Mouse (Mus musculus): ENCODE data around the gene Gm20388. TPM values are rescaled to one million over a fixed set of nuclear protein-coding genes. Genes with fewer than 3 reads are reported as not detected.

The Gm20388 gene
- polyA plus RNA-seq, 1 experiment, result 23.9 TPM

GRCm38 (mm10) chr8:123155177-123155576 is 3244.5 kb downstream of the Gm20388 start:
- no peak for TF ChIP-seq POLR2A (IDR thresholded peaks at IDR 0.05; ENCODE audit: extremely low read depth, insufficient read depth, low read length)
- peak; percentile 49 for TF ChIP-seq CTCF (IDR thresholded peaks at IDR 0.05; ENCODE audit: extremely low read depth, insufficient read depth, low read length)
- Histone ChIP-seq H3K4me3 (ENCODE audit: insufficient read depth, low read length) (no peak overlapping the region), H3K4me1 (ENCODE audit: control insufficient read depth, insufficient read depth, low read length) (no peaks in the 10 kb centered on the region), H3K27ac (ENCODE audit: insufficient read depth, low read length) (no peak overlapping the region)

GRCm38 (mm10) chr8:123156070-123156773 is 3245.6 kb downstream of the Gm20388 start:
- Histone ChIP-seq H3K4me3 (ENCODE audit: insufficient read depth, low read length) (no peak overlapping the region), H3K27ac (ENCODE audit: insufficient read depth, low read length) (no peak overlapping the region), H3K4me1 (ENCODE audit: control insufficient read depth, insufficient read depth, low read length) (no peaks in the 10 kb centered on the region)
- TF ChIP-seq CTCF (IDR thresholded peaks at IDR 0.05; ENCODE audit: extremely low read depth, insufficient read depth, low read length), result no peak
- no peak for TF ChIP-seq POLR2A (IDR thresholded peaks at IDR 0.05; ENCODE audit: extremely low read depth, insufficient read depth, low read length)

GRCm38 (mm10) chr8:123157888-123158465 is 3247.3 kb downstream of the Gm20388 start, which contains the start of gene Sult5a1:
TSS of gene Sult5a1 (minus strand) at chr8:123158315.
- TF ChIP-seq POLR2A (IDR thresholded peaks at IDR 0.05; ENCODE audit: extremely low read depth, insufficient read depth, low read length) (no peak), CTCF (IDR thresholded peaks at IDR 0.05; ENCODE audit: extremely low read depth, insufficient read depth, low read length) (no peak)
- no peak within 1 kb of the TSS for H3K4me3 ChIP-seq (ENCODE audit: insufficient read depth, low read length)
- no peaks in the 10 kb centered on the region for H3K4me1 ChIP-seq (ENCODE audit: control insufficient read depth, insufficient read depth, low read length)
- H3K27ac ChIP-seq (ENCODE audit: insufficient read depth, low read length), result no peak within 1 kb of the TSS

GRCm38 (mm10) chr8:123181391-123181790 is 3270.8 kb downstream of the Gm20388 start:
- no peak for TF ChIP-seq POLR2A (IDR thresholded peaks at IDR 0.05; ENCODE audit: extremely low read depth, insufficient read depth, low read length)
- no peak for TF ChIP-seq CTCF (IDR thresholded peaks at IDR 0.05; ENCODE audit: extremely low read depth, insufficient read depth, low read length)
- H3K27ac ChIP-seq (ENCODE audit: insufficient read depth, low read length), result no peak overlapping the region
- no peak overlapping the region for H3K4me3 ChIP-seq (ENCODE audit: insufficient read depth, low read length)
- H3K4me1 ChIP-seq (ENCODE audit: control insufficient read depth, insufficient read depth, low read length), result no peaks in the 10 kb centered on the region

GRCm38 (mm10) chr8:123185566-123186409 is 3275.1 kb downstream of the Gm20388 start, which contains the start of gene Dpep1:
TSS of gene Dpep1 (plus strand) at chr8:123186242.
- TF ChIP-seq POLR2A (IDR thresholded peaks at IDR 0.05; ENCODE audit: extremely low read depth, insufficient read depth, low read length), result no peak
- TF ChIP-seq CTCF (IDR thresholded peaks at IDR 0.05; ENCODE audit: extremely low read depth, insufficient read depth, low read length), result no peak
- no peak within 1 kb of the TSS for H3K4me3 ChIP-seq (ENCODE audit: insufficient read depth, low read length)
- H3K4me1 ChIP-seq (ENCODE audit: control insufficient read depth, insufficient read depth, low read length), result peaks cover 3% of the 10 kb centered on the region
- no peak within 1 kb of the TSS for H3K27ac ChIP-seq (ENCODE audit: insufficient read depth, low read length)

- Histone ChIP-seq H3K27ac (ENCODE audit: insufficient read depth, low read length) (no peak overlapping the region), H3K4me3 (ENCODE audit: insufficient read depth, low read length) (no peak overlapping the region)
- no peak for TF ChIP-seq POLR2A (IDR thresholded peaks at IDR 0.05; ENCODE audit: extremely low read depth, insufficient read depth, low read length)
- no peak for TF ChIP-seq CTCF (IDR thresholded peaks at IDR 0.05; ENCODE audit: extremely low read depth, insufficient read depth, low read length)
Measured at GRCm38 (mm10) chr8:123188006-123188405, 3277.4 kb downstream of the Gm20388 start.

GRCm38 (mm10) chr8:123188841-123189240 is 3278.2 kb downstream of the Gm20388 start:
- no peak overlapping the region for H3K4me3 ChIP-seq (ENCODE audit: insufficient read depth, low read length)
- no peak overlapping the region for H3K27ac ChIP-seq (ENCODE audit: insufficient read depth, low read length)
- H3K4me1 ChIP-seq (ENCODE audit: control insufficient read depth, insufficient read depth, low read length), result peaks cover 3% of the 10 kb centered on the region
- TF ChIP-seq POLR2A (IDR thresholded peaks at IDR 0.05; ENCODE audit: extremely low read depth, insufficient read depth, low read length), result no peak
- TF ChIP-seq CTCF (IDR thresholded peaks at IDR 0.05; ENCODE audit: extremely low read depth, insufficient read depth, low read length), result no peak

More at GRCm38 (mm10) chr8:123188006-123188405, 3277.4 kb downstream of the Gm20388 start:
- peaks cover 3% of the 10 kb centered on the region for H3K4me1 ChIP-seq (ENCODE audit: control insufficient read depth, insufficient read depth, low read length)

- Histone ChIP-seq H3K4me3 (ENCODE audit: insufficient read depth, low read length) (no peak overlapping the region), H3K27ac (ENCODE audit: insufficient read depth, low read length) (no peak overlapping the region), H3K4me1 (ENCODE audit: control insufficient read depth, insufficient read depth, low read length) (peaks cover 3% of the 10 kb centered on the region)
- TF ChIP-seq POLR2A (IDR thresholded peaks at IDR 0.05; ENCODE audit: extremely low read depth, insufficient read depth, low read length), result no peak
- TF ChIP-seq CTCF (IDR thresholded peaks at IDR 0.05; ENCODE audit: extremely low read depth, insufficient read depth, low read length), result peak; percentile 65
Measured at GRCm38 (mm10) chr8:123190678-123191077, 3280.0 kb downstream of the Gm20388 start.

- Histone ChIP-seq H3K27ac (ENCODE audit: insufficient read depth, low read length) (no peak overlapping the region), H3K4me3 (ENCODE audit: insufficient read depth, low read length) (no peak overlapping the region), H3K4me1 (ENCODE audit: control insufficient read depth, insufficient read depth, low read length) (peaks cover 3% of the 10 kb centered on the region)
- TF ChIP-seq CTCF (IDR thresholded peaks at IDR 0.05; ENCODE audit: extremely low read depth, insufficient read depth, low read length), result no peak
- no peak for TF ChIP-seq POLR2A (IDR thresholded peaks at IDR 0.05; ENCODE audit: extremely low read depth, insufficient read depth, low read length)
Measured at GRCm38 (mm10) chr8:123191908-123192307, 3281.3 kb downstream of the Gm20388 start.

Measured in cortical plate, adult 2 months (tissue).